Mouse (Mus musculus): ENCODE results near the gene Ston2.
A peak's percentile ranks its signal among the peaks of the same experiment; 100 is the strongest.
"Not testable (repeated sequence)": the region's sequence is repeated elsewhere in the genome, so short reads cannot be mapped to it uniquely, and the experiment has no call there.

Gene Ston2

DNA sequence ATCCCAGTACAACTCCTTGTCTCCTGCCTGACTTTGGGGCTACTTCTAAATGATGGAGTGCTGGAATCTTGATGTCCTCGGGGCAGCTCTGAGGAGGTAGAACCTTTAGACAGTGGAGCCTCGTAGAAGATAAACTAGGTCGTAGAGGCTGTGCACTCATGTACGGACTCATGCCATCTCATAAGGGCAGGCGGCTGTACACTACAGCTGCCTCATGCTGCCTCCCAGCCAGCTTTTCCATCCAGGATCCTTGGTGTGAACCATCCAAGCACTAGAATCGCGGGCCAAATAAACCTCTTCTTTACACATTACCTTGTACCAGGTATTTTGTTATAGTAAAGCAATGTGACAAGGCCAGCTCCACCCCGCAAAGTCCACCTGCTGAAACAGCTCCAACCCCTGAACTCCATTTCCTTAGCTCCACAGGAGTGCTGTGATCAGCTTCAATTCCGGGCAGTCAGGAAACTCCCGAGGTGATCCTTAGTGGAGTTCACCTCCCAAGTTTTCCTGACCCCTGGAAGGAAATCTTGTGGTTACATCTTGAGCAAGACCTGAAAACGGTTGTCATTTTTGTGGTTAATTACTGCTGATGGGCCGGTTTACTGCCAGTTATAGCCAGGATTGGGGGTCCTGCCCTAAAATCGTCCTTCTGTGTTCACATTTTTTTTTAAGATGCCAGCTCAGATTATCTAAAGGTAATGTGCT is 36.1 kb downstream of the Ston2 start:
- DNase-seq (ENCODE audit: low read depth, low spot score), result no peak

DNA sequence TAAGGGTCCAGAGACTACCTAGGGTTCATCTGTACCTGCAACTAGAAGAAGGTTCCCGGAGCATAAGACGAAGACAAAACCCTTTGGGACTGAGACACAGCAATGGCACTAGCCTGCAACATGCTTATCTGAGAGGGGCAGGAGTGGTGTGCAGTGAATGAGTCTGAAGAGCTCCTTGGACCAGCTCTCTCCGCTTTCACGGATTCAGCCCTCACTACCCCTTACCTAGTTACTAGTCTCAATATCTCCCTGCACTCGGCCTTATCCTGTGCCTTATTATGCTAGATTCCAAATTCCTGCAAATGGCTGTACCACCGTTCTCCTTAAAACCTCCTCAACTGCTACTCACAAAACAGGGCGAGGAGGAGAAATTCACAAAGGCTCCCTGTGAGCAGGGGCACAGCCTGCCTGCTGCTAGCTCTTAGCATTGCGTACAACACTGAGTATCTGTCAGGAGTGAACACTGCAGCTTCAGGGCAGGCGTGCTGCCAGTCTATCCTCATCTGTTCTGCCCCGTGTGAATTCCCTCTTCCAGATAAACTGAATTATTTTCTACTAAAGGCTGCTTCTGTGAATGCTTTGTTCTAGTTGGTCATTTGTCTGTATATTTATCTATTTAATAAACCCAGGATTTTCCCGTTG is 38.5 kb downstream of the Ston2 start:
- DNase-seq (ENCODE audit: low read depth, low spot score), result peak; percentile 58

DNA sequence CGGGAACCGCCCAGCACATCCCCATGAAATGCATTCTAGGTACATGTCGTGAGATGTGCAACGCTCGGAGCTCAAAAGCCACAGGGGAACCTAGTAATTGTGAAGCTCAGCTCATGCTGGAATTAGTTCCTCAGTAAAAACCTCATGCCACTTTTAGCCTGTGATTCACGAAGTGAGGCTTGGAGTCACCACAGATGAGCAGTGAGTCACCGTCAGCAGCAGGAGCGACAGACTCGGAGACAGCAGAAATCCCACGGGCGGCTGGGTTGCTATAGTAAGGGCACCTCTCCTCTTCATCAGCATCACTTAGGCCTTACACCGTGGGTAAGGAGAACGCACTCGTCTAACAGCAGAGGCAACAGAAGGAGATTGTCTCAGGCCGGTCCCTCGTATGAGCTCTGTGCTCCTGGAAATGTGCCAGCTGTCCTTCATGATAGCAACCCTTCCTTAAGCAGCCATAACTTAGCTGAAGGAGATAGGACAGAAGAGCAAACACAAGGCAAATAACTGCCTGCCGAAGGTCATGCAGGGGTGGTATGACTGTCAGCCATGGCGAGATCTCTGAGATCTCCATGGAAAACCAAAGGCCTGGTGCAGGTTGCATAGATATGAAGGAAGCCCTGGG is 39.8 kb downstream of the Ston2 start:
- DNase-seq (ENCODE audit: low read depth, low spot score), result peak; percentile 96

DNA sequence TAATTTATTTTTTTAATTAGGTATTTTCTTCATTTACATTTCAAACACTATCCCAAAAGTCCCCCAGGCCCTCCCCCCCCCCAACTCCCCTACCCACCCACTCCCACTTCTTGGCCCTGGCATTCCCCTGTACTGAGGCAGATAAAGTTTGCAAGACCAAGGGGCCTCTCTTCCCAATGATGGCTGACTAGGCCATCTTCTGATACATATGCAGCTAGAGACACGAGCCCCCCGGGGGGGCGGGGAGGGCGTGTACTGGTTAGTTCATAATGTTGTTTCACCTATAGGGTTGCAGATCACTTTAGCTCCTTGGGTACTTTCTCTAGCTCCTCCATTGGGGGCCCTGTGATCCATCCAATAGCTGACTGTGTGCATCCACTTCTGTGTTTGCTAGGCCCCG is 41.3 kb downstream of the Ston2 start:
- DNase-seq (ENCODE audit: low read depth, low spot score), result not testable (repeated sequence)

DNA sequence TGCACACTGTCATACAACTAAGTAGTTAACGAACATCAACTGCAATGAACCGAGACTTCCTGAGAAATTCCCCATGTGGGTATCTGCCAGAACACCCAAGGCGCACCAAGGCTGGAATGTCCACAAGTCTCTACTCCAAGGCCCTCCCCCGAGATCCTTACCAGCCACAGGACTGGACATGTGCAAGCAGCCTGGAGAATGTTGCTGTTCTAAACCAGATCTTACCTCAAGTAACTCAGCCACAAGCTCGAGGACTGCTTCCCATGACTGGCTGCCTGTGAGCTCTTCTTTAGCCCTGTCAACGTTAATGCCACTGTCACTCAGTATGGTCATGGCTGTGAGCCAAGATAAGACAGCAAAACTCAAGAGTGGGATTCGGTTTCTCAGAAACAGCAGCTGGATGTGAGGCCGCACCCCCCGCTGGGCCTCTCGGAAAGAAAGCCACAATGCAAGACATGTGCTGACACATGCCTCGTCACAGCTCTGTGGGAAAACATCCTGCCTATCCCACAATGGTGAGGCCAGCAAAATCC is 42.4 kb downstream of the Ston2 start:
- no peak for DNase-seq (ENCODE audit: low read depth, low spot score)

DNA sequence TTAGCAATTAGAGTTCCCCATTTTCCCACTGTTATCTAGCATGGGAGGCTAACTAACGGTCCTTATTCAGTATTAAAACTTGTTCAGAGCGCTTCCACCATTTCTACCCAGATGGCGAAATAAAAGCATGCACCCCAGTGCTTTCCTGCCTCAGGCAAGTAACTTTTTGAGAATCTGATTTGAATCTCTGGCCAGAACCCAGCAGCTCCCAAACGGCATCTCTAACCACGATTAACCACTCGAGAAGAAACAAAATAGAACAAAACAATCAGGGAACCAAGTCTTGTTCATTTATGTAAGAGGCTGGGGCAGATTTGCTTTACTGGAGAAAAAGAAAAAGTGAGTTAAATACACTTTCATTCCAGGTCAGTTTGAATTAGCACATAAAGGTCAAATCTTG is 44.1 kb downstream of the Ston2 start:
- peak; percentile 16 for DNase-seq (ENCODE audit: low read depth, low spot score)

DNA sequence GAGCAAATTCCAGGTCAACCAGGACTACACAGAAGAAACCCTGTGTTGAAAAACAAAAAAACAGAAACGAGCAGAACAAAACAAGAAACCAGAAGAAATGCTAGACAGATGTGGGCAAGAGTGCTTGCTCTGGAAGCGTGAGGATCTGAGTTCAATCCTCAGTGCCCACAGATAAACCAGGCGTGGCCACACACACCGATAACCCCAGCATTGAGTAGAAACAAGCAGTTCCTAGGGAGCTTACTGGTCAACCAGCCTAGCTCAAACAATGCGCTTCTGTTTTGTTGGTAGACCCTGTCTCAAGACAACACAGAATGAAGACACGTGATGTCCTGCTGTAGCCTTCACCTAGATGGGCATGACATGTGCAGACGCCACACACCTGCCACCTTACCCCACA is 45.3 kb downstream of the Ston2 start:
- no peak for DNase-seq (ENCODE audit: low read depth, low spot score)

DNA sequence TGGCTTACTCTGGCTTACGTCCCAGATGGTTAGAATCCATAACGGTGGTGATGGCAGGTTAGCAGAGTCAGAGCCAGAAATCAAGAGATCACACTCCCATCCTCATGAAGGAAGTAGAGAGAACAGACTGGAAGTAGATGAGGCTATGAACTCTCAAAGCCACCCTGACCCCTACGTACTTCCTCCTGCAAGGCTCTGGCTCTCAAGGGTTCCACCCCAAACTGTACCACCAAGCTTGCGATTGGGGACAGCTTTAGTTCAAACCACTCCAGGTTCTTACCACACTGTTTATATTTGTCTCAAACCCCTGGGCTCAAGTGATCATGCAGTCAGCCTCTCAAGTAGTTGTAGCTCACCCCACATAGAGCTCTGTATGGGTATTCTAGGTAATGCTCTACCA is 49.8 kb downstream of the Ston2 start:
- DNase-seq (ENCODE audit: low read depth, low spot score), result no peak

DNA sequence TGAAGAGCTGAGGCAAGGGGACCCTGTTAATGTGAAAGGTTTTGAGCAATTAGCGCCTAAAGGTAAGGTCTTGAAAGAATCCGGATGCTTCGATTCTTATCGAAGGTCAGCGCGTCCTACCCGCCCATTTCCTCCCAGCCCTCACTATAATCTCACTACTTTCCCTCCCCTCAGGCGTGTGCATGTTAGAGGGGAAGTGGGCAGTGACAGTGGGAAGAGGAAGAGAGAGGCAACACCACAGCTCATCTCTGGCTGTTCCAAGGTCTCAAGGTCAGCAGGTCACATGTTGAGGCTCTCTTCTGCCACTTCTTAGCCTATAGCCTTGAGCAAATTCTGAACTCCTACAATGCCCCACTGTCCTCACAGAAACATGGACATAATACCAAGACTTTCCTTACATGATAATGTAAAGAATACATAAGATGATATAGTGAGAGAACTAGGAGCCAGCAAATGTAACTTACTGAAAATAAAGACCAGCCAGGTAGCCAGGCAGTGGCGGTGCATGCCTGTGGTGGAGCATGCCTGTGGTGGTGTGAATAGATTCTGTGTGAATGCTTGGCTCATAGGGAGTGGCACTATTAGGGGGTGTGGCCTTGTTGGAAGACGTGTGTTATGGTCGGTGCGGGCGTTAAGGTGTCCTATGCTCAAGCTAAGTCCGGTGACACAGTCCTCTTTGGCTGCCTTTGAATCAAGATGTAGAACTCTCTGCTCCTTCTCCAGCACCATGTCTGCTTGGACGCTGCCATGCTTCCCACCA is 51.8 kb downstream of the Ston2 start:
- DNase-seq (ENCODE audit: low read depth, low spot score), result no peak

DNA sequence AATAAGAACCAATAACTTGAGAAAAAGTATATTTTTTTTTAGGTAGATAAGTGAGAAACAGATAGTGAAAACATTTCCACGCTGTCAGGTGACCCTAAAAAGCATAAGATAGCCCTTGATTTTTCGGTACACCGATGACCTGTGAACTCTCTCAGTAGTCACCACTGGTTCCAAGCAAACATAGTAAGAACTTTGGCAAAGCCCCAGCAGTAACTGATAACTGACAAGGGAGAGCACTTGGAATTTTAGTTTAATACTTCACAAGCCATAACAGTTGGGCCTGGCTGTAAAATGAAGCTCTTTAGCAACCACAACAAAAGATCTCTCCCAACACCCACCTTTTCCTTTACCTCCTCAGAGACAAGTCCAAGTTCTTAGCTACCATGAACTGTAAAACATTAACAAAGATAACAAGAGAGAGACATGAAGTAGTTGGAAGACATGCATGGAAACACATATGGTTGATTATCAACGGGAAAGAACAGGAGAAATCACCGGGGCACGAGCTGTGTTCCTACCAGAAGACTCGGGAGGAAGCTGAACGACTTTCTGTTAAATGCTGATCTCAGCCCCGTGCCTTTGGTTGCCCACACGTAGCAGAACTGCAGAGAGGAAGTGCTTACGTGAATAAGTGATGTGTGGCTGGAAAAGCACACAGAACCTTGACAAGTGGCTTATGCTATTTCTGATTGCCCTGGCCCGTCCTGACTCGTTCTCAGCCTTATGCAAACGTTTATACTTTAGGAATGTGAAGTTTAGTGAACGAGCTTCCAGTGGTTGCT is 53.8 kb downstream of the Ston2 start:
- no peak for DNase-seq (ENCODE audit: low read depth, low spot score)

DNA sequence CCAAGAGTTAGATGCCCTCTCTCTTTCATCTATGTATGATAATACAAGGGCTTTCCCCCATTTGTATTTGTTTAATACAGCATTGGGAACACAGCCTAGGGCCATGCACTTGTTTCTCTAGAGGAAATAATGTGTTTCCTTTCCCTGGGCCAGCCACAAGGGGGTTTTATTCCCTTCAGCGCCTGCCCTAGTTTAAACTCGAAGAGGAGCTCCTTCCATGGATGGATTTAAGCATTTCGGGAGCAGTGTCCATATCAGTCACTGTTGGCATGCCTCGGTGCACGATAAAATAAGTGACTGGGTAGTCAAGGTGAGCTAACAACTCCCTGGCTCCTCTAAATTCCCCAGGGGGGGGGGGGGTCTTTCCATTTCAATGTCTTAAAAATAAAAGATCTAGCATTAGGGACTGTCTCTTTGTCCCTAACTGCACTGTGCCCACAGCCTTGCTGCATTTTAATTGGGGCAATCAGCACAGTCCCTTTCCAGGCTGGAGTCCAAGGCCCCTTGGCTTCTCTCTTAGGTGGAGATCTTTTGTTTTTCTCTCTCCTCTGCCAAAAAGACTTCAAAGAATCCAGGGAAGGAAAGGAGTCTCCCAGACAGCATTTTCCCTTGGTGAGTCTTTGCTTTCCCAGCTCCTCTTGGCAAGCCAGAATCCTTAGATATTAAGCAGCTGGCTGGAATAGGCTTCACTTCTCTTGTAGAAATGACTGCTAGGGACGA is 55.3 kb downstream of the Ston2 start:
- no peak for DNase-seq (ENCODE audit: low read depth, low spot score)

DNA sequence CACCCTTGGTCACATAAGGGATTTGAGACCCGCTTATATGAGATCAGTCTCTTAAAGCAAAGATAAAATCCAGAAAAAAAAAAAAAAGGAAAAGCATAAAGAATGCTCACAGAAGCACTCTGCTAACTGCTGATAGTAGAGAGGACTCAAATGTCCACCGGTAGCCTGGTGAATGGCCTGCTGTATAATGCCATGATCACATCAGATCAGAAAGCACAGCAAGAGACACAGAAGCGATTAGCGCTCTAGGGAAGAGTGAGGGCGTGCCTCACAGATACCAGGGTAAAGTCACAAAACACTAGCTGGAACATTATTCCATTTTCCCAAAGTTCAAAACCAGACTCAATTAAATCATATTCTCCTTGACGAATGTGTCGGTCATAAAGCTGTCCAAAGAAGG is 62.0 kb downstream of the Ston2 start:
- DNase-seq (ENCODE audit: low read depth, low spot score), result no peak

DNA sequence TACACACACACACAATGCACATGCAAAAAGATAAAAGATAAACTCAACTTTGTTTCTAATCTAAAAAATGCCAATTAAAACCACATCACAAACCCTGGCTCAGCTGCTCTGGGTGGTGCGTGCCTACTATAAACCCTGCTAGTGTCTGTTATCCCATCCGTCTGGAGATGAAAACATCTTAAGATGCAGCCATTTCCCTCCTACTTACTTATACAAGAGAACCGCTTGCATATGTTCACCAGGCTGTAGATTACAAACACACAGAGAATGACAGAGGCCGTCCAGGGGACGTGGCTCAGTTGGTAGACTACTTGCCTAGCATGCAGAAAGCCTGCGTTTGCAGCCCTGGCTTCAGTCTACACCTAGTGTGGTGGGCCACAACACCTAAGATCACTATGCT is 64.3 kb downstream of the Ston2 start:
- DNase-seq (ENCODE audit: low read depth, low spot score), result peak; percentile 22

DNA sequence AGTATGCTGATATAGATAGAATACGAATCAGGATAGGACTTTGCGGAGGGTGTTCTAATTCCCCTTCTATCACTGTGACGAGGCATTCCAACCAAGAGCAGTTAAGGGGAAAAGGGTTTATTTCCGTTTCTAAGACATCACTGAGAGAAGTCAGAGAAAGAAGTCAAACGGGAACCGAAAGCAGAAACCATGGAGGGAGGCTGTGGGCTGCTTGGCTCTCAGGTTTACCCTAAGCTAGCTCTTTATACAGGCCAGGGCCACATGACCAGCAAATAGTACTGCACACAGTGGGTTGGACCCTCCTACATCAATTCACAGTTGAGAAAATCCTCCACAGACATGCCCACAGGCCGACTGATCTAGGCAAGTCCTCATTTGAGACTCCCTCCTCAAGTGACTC is 69.1 kb downstream of the Ston2 start:
- no peak for DNase-seq (ENCODE audit: low read depth, low spot score)

DNA sequence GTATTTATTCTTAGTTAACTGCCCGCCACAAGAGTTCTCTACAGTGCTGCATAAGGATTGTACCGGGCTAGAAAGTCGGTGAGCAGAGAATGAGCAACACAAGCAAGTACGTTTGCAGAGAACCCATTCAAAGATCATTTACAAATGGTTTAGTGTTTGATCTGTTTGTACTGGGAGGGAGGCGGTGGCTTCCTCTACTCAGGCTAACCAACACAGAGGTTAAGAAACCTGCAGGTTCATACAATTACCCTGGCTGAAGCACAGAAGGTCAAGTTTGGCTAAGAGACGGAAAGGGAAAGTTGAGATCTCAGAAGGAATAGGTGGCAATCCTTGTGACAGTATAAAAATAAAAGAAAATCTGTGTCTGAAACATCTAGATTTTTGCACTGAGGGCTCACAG is 72.5 kb downstream of the Ston2 start:
- no peak for DNase-seq (ENCODE audit: low read depth, low spot score)

DNA sequence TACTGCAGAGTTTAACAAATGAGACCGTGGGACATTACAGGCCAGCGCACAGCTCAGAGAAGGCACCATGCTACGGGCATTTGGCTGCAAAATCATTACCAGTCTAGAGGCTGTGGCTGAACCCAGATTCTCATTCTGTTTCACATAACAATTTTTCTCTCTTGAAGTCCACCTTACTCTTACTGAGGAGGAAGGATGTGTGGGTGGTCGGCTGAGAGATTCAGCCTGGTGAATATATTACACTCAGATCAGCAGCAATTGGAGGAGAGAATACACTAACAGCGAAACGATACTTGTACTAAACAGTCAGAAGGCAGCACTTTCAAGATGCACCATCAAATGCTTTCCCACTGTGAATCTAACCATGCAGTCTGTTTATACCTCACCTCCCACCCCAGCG is 74.8 kb downstream of the Ston2 start:
- DNase-seq (ENCODE audit: low read depth, low spot score), result peak; percentile 32

DNA sequence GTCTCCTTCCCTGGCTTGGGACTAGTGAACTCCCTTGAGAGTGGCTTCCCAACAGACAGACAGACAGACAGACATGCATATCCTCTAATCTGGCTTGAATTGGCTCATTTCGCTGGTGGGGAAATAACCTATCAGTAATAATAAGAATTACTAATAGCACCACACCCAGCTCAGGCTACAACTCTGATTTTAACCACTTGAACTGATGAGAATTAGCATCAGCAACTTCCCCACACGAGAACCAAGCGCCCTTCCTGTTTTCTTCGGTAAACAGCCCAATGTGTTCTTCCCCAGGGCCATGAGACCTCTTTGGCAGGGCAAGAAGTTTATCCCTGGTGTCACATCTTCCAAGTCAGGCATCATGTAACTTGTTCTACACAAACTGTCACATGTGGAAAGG is 76.5 kb downstream of the Ston2 start:
- no peak for DNase-seq (ENCODE audit: low read depth, low spot score)

DNA sequence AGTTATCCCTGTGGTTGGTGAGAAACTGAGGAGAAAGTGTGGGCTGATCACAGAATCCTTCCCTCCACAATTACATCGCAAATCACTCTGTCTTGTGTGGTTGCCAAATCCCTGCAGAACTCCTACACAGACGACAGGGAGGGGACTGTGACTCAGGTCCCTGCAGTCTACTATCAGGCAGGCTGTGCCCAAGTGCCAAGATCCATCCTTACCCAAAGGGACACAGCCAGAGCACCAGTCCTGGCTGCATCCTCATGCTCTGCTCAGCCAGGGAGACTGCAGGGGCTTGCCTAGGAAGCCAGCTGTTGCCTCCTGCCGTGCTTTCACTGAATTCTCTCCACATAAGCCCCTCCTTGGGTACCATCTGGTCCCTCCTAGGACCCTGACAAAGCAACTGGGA is 77.3 kb downstream of the Ston2 start:
- DNase-seq (ENCODE audit: low read depth, low spot score), result peak; percentile 90

DNA sequence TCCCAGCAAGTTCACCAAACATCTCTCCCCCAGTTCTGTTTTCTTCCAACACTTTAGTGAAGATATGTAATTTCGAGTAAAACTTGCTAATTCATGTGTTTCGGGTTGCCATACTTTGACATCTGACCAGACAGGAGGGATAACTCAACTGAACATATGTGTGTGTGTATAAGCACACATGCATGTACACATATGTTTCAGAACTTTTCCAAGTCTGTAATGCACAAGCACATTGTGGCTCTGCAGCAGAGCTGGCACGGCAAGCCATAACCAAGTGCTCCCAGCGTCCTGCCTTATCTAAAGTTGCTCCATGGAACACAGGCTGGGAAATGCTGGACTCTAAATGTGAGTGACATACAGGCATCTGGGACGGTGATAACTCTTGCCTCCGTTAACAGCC is 78.6 kb downstream of the Ston2 start:
- no peak for DNase-seq (ENCODE audit: low read depth, low spot score)

DNA sequence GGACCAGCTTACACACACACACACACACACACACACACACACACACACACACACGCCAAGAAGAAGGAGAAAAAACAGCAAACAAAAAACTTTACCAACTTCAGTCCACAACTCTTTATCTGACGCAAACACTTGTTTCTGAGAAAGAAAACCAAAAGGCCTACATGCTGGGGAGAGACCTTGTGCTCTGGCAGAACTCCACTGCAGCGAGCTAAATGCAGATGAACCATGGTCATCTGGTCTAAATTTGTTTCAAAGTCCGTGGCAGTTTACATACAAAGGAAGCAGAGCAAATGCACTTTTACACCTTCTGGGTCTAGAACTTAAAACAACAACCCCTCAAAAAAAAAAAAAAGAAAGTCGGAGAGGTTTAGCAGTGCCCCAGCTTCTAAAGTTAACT is 79.0 kb downstream of the Ston2 start:
- DNase-seq (ENCODE audit: low read depth, low spot score), result no peak

DNA sequence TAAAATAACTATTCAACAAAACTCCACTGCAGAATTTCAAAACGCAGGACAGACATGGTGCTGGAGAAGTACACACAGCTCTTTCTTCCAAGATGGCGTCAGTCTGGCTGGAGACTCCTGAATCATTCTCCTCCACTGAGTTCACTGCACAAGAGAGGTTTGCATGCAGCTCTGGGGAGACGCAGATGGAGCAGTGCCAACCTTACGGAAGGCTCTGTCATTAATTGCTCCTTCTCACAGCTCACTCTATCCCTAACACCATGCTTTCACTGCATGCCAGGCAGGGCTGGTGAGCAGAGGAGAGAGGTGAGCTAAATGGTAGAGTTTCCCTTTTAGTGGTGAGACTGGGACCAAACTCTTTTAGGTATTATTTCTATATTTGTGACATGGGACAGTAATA is 80.4 kb downstream of the Ston2 start:
- DNase-seq (ENCODE audit: low read depth, low spot score), result no peak

Data from brain, adult 2 months (tissue).